Mouse (Mus musculus) kidney, adult 11 months (tissue): ENCODE measurements around the gene Ddx43.
A peak's percentile ranks its signal among the peaks of the same experiment; 100 is the strongest.

Experiments used
- DNase-seq: peaks from one replicate; pipeline ENCODE4 v3.0.0; 2022

The Ddx43 gene

GRCm38 (mm10) chr9:78374397-78374796 is 21.2 kb upstream of the Ddx43 start:
- no peak for DNase-seq

GRCm38 (mm10) chr9:78374885-78375389 is 20.6 kb upstream of the Ddx43 start:
- DNase-seq, result no peak

DNA sequence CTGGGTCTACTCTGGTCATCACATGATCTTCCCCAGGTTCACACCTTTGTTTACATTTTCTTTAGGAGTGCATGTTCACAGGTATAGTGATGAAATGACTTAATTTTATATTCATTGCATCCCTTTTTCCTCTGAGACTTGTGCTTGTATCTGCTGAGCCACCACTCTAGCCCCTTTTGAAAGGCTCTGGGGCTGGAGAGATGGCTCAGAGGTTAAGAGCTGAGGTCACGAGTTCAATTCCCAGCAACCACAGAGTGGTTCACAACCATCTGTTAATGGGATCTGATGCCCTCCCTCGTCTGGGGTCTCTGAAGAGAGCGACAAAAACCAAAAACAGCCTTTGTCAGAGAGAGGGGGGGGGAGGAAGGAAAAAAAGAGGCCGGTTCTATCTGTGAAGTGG is 20.1 kb upstream of the Ddx43 start:
- DNase-seq, result no peak

DNA sequence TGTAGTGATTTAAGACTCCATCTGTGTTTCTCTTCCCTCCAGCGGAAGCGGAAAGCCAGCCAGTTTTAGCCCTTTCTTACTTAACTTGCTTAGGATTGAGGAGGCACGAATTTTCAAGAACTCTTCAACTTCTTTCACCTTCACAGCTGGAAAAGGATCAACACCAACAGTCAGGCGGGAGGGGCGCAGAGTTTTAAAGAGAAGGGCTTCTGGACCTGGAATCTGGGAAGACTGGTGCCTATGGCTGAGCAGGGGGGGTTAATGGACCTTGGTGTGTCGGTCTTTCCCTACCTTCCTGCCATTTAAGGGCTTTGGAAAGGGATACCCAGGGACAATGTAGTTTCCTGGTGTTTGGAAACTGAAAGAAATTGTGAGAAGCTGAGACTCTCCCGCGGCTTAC is 18.0 kb upstream of the Ddx43 start:
- DNase-seq, result no peak

GRCm38 (mm10) chr9:78378113-78378785 is 17.3 kb upstream of the Ddx43 start, which contains the start of gene Ooep:
Ooep (minus strand) TSS chr9:78378725.
- no peak for DNase-seq

DNA sequence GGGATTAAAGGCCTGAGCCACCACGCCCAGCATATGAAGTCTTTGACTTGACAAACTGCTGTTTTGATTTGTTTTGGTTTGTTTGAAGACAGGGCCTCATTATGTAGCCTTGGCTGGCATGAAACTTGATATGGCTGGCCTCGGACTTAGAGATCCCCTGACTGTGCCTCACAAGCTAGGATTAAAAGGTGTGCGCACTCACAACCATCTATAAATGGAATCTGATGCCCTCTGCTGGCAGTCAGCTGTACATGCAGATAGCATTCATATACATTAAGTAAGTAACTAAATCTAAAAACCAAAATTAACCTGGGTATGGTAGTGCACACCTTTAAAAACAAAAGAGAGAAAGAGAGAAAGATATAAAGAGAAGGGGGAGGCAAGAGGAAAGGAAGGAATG is 9.7 kb upstream of the Ddx43 start:
- DNase-seq, result no peak

DNA sequence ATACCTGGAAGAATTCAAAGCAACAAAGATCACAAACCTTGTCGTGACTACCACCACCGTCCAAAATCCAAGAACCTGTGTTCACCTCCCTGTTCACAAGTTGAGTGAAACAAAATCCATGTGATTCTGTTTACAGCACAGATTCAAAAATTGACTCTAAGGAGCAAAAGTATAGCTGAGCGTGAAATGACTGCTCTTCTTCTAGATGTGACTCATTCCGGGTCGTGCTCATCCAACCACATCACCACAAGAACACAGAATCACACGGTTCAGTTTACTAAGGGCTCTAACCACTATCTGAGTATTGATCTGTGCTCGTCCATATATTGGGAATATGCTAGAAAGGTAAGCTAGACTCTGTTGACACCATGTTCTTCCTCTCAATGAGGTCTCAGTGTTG is 8.6 kb upstream of the Ddx43 start:
- DNase-seq, result no peak

DNA sequence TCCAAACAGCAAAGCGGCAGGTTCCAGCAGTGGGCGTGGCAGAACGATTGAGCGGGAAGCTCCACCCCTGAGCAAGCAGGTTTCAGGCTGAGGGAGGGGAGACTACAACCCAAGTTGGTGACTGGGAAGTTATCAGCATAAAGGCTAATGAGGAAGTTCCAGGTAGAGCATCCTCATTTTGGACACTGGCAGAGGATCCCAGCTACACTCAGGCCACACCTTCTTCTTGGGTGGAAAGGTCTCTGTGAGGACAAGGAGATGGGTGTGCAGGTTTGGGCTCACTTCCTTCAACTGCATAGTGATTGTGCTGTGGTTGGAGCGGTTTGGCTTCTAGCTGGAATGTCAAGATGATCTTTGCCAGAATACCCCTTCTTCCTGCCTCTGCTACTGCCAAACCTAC is 5.6 kb upstream of the Ddx43 start:
- no peak for DNase-seq

GRCm38 (mm10) chr9:78393741-78394140 is 1.8 kb upstream of the Ddx43 start:
- no peak for DNase-seq

DNA sequence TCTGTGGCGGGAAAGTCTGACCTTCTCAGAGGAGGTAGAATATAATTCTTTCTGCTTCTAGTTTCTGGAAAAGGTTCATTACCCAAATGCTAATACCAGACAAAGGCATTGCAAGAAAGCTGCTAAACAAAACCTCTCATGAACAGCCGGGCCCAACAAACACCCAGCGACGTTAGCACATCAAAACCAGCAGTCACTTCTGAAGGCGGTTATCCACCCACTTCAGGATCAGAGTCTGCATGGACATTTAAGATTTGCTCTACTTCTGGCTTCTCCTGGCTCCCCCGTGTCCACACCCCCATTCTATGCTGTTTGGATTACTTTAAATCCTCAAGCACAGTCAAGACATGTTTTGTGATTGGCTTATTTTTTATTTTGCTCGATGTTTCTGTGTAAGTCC is 975 bp upstream of the Ddx43 start:
- no peak for DNase-seq

DNA sequence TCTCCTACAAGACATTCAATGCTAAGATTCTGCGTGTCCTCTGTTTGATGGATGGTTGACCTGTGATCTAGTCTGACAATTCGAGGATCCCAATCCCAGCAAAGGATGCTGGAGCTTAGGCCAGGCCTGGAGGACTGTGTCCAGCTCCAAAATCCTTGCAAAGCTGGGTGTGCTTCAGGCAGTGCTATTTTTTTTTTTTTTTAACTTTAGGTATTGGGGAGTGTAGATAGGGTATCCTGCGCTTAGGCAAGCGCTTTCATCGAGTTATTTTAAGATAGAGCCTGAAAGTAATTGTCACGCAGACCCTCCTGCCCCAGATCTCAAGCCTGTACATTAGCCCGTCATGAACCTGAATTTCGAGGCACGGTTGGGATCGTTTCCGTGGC is 340 bp upstream of the Ddx43 start:
- DNase-seq, result no peak

DNA sequence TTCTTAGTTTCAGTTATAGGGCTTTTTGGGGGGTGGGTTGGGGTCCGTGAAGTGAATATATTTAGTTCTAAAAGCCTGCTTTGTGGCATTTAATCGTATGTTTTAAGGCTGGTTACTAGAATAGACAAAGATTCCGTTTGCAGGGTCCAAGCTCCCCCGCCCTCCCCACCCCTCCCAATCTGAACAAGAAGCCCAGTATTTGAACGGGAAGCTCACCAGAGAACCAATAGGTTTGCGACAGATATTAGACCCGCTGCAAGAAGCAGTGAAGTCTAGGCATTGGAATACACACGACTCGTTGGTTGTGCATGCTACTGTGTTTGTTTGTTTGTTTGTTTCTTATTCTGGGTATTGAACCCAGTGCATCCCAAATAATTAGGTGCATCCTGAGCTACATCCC is 940 bp downstream of the Ddx43 start:
- no peak for DNase-seq

GRCm38 (mm10) chr9:78400570-78400969 is 5.0 kb downstream of the Ddx43 start:
- DNase-seq, result no peak

- no peak for DNase-seq
These were observed 6.0 kb downstream of the Ddx43 start for GRCm38 (mm10) chr9:78401596-78401995.

- DNase-seq, result no peak
These were observed 31.8 kb downstream of the Ddx43 start for GRCm38 (mm10) chr9:78427362-78427781.

DNA sequence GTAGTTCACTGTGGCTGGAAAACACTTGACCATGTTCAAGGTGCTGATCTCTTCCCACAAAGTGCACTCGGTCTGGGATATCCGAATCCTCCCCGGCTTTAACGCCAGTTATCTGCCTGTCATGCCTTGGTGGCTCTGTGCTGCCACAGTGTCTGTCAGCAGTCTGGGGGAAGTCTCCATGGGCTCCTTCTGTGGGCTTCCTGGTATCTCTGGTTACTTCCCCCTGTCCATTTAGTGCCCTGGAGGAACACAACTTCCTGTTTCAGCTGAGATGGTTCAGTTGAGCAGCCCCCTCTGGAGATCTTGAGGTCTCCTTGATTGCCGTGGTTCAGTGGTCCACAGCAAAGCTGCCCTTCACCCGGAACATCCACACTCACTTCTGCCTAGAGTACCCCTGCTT is 32.6 kb downstream of the Ddx43 start:
- DNase-seq, result no peak

GRCm38 (mm10) chr9:78428870-78429432 is 33.4 kb downstream of the Ddx43 start:
- no peak for DNase-seq

- no peak for DNase-seq
These were observed 34.0 kb downstream of the Ddx43 start for GRCm38 (mm10) chr9:78429551-78429950.

DNA sequence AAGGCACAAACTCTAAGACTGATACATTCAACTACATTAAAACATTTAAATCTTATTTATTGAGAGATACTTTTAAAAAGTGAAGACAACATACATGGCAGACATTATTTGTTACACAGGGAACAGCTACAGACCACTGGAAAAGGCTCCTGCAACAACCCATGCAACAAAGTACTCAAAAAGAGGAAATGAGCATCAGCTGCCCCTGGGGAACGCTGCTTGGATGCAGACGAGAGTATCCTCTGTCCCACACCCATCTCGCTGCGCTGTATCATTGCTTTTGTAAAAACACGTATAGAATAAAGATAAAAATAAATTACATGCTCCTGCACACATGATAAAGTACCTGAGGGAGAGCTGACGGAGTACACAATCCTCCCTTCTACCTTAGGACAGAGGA is 34.9 kb downstream of the Ddx43 start:
- DNase-seq, result no peak

GRCm38 (mm10) chr9:78432471-78432870 is 36.9 kb downstream of the Ddx43 start:
- no peak for DNase-seq

- DNase-seq, result no peak
These were observed 43.8 kb downstream of the Ddx43 start for GRCm38 (mm10) chr9:78439426-78439825.

DNA sequence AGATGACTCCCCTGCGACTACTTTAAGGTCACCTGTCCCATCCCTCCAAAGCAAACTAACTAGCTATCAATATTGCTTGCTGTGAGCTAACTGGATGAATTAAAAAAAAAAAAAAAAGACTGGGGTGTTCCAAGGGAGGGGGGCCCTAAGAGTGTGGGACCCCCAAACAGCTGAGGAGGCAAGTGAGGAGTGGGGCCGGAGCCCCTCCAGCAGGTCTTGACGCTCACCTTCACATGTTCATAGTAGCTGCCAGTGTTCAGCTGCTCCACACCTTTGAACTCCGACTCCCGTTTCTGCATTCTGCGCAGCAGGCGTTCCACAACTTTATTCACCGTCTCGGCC is 46.6 kb downstream of the Ddx43 start:
- DNase-seq, result no peak

- peak; percentile 57 for DNase-seq
These were observed 47.2 kb downstream of the Ddx43 start, which contains the start of gene Cgas for GRCm38 (mm10) chr9:78442579-78443392. Cgas (minus strand) TSS chr9:78443237.

GRCm38 (mm10) chr9:78447606-78447972 is 52.0 kb downstream of the Ddx43 start:
- no peak for DNase-seq
